Mouse (Mus musculus) ovary, postnatal 10 days (tissue): ENCODE data around the gene Trim31.

Source experiments
- DNase-seq: peaks from one replicate; pipeline ENCODE4 v3.0.0; 2022; ENCODE audit warnings: low spot score

The Trim31 gene

GRCm38 (mm10) chr17:36944121-36944775 lies 46.3 kb downstream of the Trim31 start:
- DNase-seq: no peak

- peak; percentile 39 for DNase-seq
These were observed 49.3 kb downstream of the Trim31 start for GRCm38 (mm10) chr17:36947051-36947819.

- no peak for DNase-seq
These were observed 50.4 kb downstream of the Trim31 start for GRCm38 (mm10) chr17:36948286-36948685.

- DNase-seq: no peak
These were observed 51.3 kb downstream of the Trim31 start for GRCm38 (mm10) chr17:36949265-36949664.

- DNase-seq: peak; percentile 77
These were observed 53.3 kb downstream of the Trim31 start, which contains the start of gene Ppp1r11 for GRCm38 (mm10) chr17:36950981-36951947. Gene Ppp1r11 (minus strand): TSS chr17:36951741.

- DNase-seq: no peak
These were observed 54.7 kb downstream of the Trim31 start for GRCm38 (mm10) chr17:36952631-36953030.

- no peak for DNase-seq
These were observed 55.1 kb downstream of the Trim31 start for GRCm38 (mm10) chr17:36953062-36953461.

- peak; percentile 81 for DNase-seq
These were observed 60.3 kb downstream of the Trim31 start, which contains the start of the genes Znrd1 and Znrd1as for GRCm38 (mm10) chr17:36957999-36958743. Gene Znrd1 (minus strand): TSS chr17:36958559. Gene Znrd1as (plus strand): TSS chr17:36958592.

GRCm38 (mm10) chr17:36958884-36959283 lies 61.0 kb downstream of the Trim31 start:
- no peak for DNase-seq
